8 mouse cellular contexts compared by ENCODE assay signal in the genomic region with DNA sequence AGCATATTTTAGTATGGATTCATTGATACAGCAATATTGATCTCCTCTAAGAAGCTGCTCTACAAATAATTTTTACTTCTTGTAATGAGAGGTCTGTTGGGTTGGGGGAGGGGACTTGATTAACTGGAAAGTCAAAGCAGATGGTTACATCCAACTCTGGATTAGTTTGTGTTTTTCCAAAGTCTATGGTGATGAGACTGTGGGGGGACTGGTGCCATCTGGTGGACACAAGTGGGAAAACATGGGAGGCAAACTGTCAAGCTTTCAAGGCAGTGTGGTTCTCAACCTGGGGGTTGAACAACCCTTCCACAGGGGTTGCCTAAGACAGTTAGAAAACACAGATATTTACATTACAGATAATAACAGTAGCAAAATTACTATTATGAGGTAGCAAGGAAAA. TPM values are rescaled to one million over a fixed set of nuclear protein-coding genes. Genes with fewer than 3 reads are reported as not detected.
DNase-seq lines count a peak whose midpoint lies in the region; ATAC-seq lines count a peak whose summit lies in the region.

No protein-coding gene starts in this region.

- no peaks in the 10 kb centered on the region for H3K9me3 ChIP-seq in embryonic facial prominence, embryonic 14.5 days (ENCODE audit: control insufficient read depth, low read length)
- no peaks in the 10 kb centered on the region for H3K9me3 ChIP-seq in hindbrain, embryonic 14.5 days (ENCODE audit: control insufficient read depth, low read length)
- H3K9me3 ChIP-seq in midbrain, embryonic 16.5 days (replicated peaks; ENCODE audit: control insufficient read depth, low read length, poor library complexity, severe bottlenecking), result no peaks in the 10 kb centered on the region

- no peaks in the 10 kb centered on the region for H3K36me3 ChIP-seq in embryonic facial prominence, embryonic 14.5 days (ENCODE audit: control insufficient read depth, insufficient read depth, low read length)
- no peaks in the 10 kb centered on the region for H3K36me3 ChIP-seq in hindbrain, embryonic 14.5 days (replicated peaks; ENCODE audit: control insufficient read depth, insufficient read depth)
- H3K36me3 ChIP-seq in midbrain, embryonic 16.5 days (ENCODE audit: control insufficient read depth, insufficient read depth, low read length), result no peaks in the 10 kb centered on the region

- H3K9ac ChIP-seq in embryonic facial prominence, embryonic 14.5 days (ENCODE audit: low read depth, low read length), result no peak overlapping the region
- no peak overlapping the region for H3K9ac ChIP-seq in hindbrain, embryonic 14.5 days
- H3K9ac ChIP-seq in midbrain, embryonic 16.5 days (ENCODE audit: low read depth, low read length), result no peak overlapping the region

- H3K4me1 ChIP-seq in embryonic facial prominence, embryonic 14.5 days (ENCODE audit: control insufficient read depth, insufficient read depth, low read length), result no peaks in the 10 kb centered on the region
- H3K4me1 ChIP-seq in hindbrain, embryonic 14.5 days (replicated peaks; ENCODE audit: control insufficient read depth, insufficient read depth, low read length), result no peaks in the 10 kb centered on the region
- no peaks in the 10 kb centered on the region for H3K4me1 ChIP-seq in midbrain, embryonic 16.5 days (ENCODE audit: control insufficient read depth, insufficient read depth, low read length)

- no peak overlapping the region for H3K27ac ChIP-seq in embryonic facial prominence, embryonic 14.5 days (replicated peaks; ENCODE audit: low read depth, low read length)
- no peak overlapping the region for H3K27ac ChIP-seq in hindbrain, embryonic 14.5 days
- H3K27ac ChIP-seq in midbrain, embryonic 16.5 days (ENCODE audit: low read length), result no peak overlapping the region

- H3K27me3 ChIP-seq in embryonic facial prominence, embryonic 14.5 days (replicated peaks; ENCODE audit: control insufficient read depth, insufficient read depth, low read length), result no peaks in the 10 kb centered on the region
- no peaks in the 10 kb centered on the region for H3K27me3 ChIP-seq in hindbrain, embryonic 14.5 days (ENCODE audit: control insufficient read depth, insufficient read depth, low read length)
- H3K27me3 ChIP-seq in midbrain, embryonic 16.5 days (ENCODE audit: control insufficient read depth, insufficient read depth, low read depth, low read length), result no peaks in the 10 kb centered on the region

- no peak overlapping the region for H3K4me2 ChIP-seq in embryonic facial prominence, embryonic 14.5 days (ENCODE audit: low read depth, low read length)
- no peak overlapping the region for H3K4me2 ChIP-seq in hindbrain, embryonic 14.5 days (replicated peaks)
- no peak overlapping the region for H3K4me2 ChIP-seq in midbrain, embryonic 16.5 days (ENCODE audit: low read length)

- DNase-seq in right cerebral cortex, adult 18-20 months, result peak; percentile 44
- no peak for DNase-seq in right cerebral cortex, postnatal 36 days (ENCODE audit: low spot score in 2 of 2)
- peak; percentile 77 for DNase-seq in adrenal gland, postnatal 10 days
- DNase-seq in embryonic facial prominence, embryonic 14.5 days (ENCODE audit: low spot score), result peak; percentile 48
- DNase-seq in hindbrain, embryonic 14.5 days (ENCODE audit: low spot score), result peak; percentile 76
- peak; percentile 10 for DNase-seq in left cerebral cortex, adult 11 months (ENCODE audit: low spot score)
- peak; percentile 22 to 64 for DNase-seq in urinary bladder, postnatal 4 days (ENCODE audit: low spot score in 2 of 2)

- ATAC-seq in embryonic facial prominence, embryonic 14.5 days (ENCODE audit: low read depth), result 0 out of 2 replicates have a peak, but pooled peaks have one; percentile 47
- no peak for ATAC-seq in hindbrain, embryonic 14.5 days (ENCODE audit: low FRiP score)
- peak; percentile 45 for ATAC-seq in midbrain, embryonic 16.5 days

- H3K4me3 ChIP-seq in embryonic facial prominence, embryonic 14.5 days (ENCODE audit: low read depth, low read length), result no peak overlapping the region
- H3K4me3 ChIP-seq in hindbrain, embryonic 14.5 days (replicated peaks; ENCODE audit: low read length), result no peak overlapping the region
- H3K4me3 ChIP-seq in midbrain, embryonic 16.5 days (ENCODE audit: low read depth, low read length), result no peak overlapping the region

RNA-seq across cellular contexts. Expression of gene Tmem182, which starts 39.2 kb away (rescaled TPM):
- total RNA-seq in adrenal gland, postnatal 10 days (2021), result 10 to 100 TPM in 1 of 2 experiments, 1 to 10 TPM in 1; 7.2 to 25.0 TPM
- polyA plus RNA-seq in embryonic facial prominence, embryonic 14.5 days (2014; fragmentation: Nextera tagmentation; extraction: Ambion mirVana), result 10.8 and 17.2 TPM in 2 replicates
- 0.09 TPM in 1 of 2 replicates, not detected in the other for polyA plus RNA-seq in hindbrain, embryonic 14.5 days (2014; fragmentation: Nextera tagmentation; extraction: Ambion mirVana)
- polyA plus RNA-seq in midbrain, embryonic 16.5 days (2015; fragmentation: Nextera tagmentation; extraction: Ambion mirVana), result 0.10 and 0.15 TPM in 2 replicates

RNA-seq across cellular contexts. Expression of gene Mfsd9, which starts 54.1 kb away (rescaled TPM):
- total RNA-seq in adrenal gland, postnatal 10 days (2021), result 1 to 10 TPM; 3.3 to 5.5 TPM
- 4.4 and 4.6 TPM in 2 replicates for polyA plus RNA-seq in embryonic facial prominence, embryonic 14.5 days (2014; fragmentation: Nextera tagmentation; extraction: Ambion mirVana)
- polyA plus RNA-seq in hindbrain, embryonic 14.5 days (2014; fragmentation: Nextera tagmentation; extraction: Ambion mirVana), result 8.6 and 9.8 TPM in 2 replicates
- polyA plus RNA-seq in midbrain, embryonic 16.5 days (2015; fragmentation: Nextera tagmentation; extraction: Ambion mirVana), result 8.2 and 8.4 TPM in 2 replicates

Comparison
In these comparisons a context has a peak if more than half of its experiments do, and no peak if none do; other contexts are left out.
1. DNase-seq: peak in right cerebral cortex, adult 18-20 months (single experiment), adrenal gland, postnatal 10 days (single experiment), embryonic facial prominence, embryonic 14.5 days (single experiment), hindbrain, embryonic 14.5 days (single experiment), left cerebral cortex, adult 11 months (single experiment) and urinary bladder, postnatal 4 days (2 of 2); none in right cerebral cortex, postnatal 36 days (0 of 2).
2. RNA of gene Tmem182, which starts 39.2 kb away (polyA plus RNA-seq): 10.8 to 17.2 TPM in embryonic facial prominence, embryonic 14.5 days; 0.10 to 0.15 TPM in midbrain, embryonic 16.5 days and 0.09 TPM in hindbrain, embryonic 14.5 days; every median in the first group is over 10 times any median in the second.